Mouse (Mus musculus) megakaryocyte, adult 5-6 weeks (primary cell): ENCODE results near the gene Ppil4. TPM values are rescaled to one million over a fixed set of nuclear protein-coding genes. Genes with fewer than 3 reads are reported as not detected.
A peak's percentile ranks its signal among the peaks of the same experiment; 100 is the strongest.

ENCODE experiments used
- ATAC-seq: 2 replicates; pipeline ENCODE4 v1.8.0; 2016; ENCODE audit warnings: mild to moderate bottlenecking, inconsistent platforms; ENCODE audit not compliant: poor library complexity, severe bottlenecking
- total RNA-seq, 2 experiments: library from RNA; stranded (forward) in 1 of 2; stranded (reverse) in 1 of 2; fragments of 153-499, 151-499 nt in 1 of 2; fragments of 221-1000, 200-1000 nt in 1 of 2; gene quantifications; 2 replicates each; pipeline versions ENCODE4 v1.2.3 to v1.2.4; 2015 to 2017

The Ppil4 gene
- total RNA-seq, 2 experiments from 2014 or later: 36.4 to 73.5 TPM

DNA sequence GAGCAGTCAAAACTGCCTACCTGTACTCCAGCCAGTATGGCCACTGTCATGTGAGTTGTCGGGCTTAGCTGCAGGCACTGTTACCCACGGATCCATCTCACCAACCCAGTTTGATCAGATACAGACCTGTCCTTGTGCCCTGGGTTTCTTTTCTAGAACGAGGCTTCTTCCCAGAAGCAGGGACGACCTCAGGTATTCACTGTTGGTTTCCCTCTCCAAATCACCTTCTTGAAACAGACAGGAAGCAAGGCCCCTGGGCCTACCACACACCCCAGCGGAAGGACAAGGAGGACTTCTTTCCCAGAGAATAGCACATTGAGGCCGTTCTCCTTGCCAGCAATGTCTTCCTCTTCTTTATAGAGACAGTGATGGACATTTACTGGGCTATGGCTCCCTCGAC, 67.8 kb downstream of the Ppil4 start:
- ATAC-seq: no peak

DNA sequence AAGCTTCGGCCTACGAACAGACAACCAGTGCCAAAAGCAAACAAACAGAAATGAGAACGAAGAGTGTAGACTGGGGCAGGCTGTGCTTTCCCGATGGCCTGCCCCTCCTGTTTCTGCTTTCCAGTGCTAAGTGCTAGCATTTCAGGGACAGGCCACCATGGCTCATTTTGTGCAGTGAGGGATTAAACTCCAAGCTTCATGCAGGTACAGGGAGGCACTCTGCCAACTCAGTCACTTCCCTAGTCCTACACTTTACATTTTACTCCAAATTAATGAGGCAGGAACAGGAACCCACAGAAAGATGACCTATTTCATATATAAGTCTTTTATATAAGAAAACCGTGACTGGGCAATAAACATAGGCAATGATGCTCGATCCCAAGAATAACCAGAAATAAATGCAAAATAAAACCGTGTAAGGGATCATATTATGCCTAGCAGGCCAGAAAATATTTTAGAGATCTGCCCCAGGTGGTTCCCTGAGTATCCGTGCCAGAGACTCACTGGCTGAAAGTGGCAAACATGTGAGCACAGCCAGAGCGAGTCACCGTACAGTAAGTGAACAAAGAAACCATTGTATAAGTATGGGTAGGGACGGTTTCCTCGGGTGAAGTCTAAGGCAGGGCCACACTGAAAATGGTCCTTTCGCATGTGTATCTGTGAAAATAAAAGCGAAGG, 68.7 kb downstream of the Ppil4 start:
- ATAC-seq: no peak

DNA sequence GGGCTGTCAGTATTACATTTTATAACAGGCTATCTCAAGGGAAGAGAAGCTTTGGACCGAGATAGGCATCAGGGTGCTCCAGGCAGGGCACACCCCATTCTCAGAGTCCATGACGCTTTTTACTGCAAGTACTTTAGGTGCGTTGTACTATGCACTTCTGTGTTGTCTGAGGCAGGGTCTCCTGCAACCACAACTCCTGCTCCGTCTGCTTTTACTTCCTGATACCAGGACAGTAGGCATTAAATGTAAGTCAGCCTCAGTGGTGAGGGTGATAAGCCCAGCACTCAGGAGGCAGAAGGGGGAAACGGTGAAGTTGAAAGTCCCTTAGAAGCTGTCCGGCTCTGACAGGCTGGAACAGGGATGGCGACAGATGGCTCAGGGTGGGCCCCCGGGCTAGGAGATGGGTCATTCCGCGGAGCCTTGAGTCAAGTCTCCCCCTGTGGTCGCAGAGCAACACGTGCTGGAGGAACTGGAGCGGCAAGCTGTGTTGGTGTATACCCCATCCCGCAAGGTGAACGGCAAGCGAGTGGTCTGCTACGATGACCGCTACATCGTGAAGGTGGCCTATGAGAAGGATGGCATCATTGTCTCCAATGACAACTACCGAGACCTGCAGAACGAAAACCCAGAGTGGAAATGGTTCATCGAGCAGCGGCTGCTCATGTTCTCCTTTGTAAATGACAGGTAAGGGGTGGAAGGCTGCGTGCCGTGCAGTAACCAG, 69.4 kb downstream of the Ppil4 start:
- no peak for ATAC-seq

DNA sequence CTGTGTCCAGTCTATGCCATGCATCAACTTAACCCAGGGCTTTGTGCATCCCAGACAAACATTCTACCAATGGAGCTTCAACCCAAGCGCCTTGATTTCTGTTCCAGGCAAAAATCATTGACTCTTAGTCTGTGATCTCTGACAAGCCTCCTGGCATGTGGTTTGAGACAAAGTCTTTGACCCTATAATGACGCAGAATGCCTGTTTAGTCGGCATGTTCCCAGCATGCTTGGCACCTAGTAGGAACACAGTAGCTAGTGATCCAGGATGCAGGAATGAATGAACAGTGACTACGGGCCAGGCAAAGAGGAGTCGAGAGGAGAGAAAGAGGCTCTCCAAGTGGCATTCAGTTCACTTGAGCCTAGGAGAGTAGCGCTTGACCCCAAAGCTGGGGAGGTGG, 70.7 kb downstream of the Ppil4 start:
- ATAC-seq: no peak

DNA sequence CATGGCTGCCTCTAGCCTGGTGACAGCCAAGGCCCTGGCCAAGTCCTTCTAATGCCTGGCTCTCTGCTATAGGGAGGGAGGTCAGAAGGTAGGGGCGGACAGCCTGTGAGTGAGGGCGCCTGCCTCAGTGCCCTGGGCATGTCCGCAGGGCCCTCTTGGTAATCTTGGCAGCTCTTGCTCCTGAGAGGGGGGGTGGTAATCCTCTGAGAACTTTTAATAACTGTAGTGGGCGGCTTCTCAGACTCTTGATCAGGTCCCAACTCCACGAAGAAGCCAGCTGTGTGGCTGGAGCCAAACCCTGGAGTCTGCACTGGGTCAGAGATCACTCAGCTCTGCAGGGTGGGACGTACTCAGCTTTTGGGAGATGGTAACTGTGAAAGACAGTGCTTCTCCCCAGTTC, 71.5 kb downstream of the Ppil4 start:
- ATAC-seq: no peak

DNA sequence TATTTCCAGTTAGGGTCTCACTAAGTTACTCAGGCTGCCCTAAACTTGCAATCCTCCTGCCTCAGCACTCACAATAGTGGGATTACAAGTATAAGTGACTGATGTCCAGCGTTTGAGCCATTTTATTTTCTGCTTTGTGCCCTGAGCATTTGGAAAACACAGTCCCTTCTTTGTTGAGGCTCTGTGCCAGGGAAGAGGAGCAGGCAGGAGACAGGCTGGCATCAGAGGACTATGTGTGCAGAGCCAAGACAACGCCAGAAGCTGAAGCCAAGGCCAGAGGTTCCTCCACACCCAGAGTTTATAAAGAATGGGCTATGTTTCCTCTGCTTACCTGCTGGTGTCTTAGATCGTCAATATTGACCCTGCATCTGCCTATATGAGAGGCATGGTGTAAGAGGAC, 72.1 kb downstream of the Ppil4 start:
- no peak for ATAC-seq

DNA sequence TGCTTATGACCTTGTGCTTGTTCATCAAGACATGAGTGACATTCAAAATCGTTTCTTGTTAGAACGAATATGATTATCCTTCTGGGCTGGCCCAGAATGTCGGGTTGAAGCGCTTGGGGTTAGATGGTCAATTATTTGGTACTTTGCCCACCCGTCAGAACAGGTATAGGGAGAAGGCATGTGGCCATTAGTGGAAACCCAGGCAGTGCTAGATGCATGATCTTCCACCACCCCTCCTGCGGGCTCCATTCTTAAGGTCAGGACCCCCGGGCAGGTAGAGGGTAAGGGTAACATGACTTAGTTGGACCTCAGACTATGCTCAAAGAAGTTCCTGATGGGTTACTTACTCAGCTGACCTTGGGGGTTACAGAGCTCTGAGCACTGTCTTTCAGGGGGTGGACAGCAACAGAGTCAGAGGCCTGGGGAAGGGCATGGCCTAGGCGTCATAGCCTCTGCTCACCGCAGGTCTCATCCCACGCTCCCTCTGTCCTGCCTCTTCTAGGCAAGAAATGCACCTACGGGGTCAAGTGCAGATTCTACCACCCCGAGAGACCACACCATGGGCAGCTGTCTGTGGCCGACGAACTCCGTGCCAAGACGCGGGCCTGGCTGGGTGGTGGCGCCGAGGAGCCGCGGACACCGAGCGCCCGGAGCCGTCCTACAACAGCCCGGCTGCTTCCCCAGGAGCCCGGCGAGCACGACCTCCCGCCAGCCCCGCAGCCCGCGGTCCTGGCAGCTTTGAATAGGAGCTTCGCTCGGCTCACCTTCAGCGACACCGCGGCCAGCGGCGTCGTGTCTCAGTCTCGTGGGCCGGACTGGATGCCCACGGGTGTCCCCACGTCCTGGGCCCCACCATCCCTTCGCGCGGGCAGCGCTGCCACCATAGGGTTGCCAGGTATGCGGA, 74.3 kb downstream of the Ppil4 start:
- ATAC-seq: no peak

DNA sequence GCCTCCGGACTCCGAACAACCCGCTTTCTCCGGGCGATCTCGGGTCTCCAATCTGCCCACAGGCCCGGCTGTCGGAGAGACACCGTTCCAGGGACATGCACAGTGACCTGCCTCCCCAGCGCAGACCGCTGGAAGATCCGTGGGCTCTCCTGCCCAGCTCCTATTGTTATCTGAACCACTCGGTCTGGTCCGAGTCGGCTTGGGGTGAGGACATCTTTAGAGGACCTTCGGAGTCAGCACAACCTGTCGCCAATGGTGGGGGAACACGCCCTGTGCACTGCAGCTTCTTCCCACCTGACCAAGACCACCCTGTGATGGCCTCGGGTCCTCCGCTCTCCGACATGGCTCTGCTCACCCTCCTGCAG, 75.0 kb downstream of the Ppil4 start:
- ATAC-seq: no peak

DNA sequence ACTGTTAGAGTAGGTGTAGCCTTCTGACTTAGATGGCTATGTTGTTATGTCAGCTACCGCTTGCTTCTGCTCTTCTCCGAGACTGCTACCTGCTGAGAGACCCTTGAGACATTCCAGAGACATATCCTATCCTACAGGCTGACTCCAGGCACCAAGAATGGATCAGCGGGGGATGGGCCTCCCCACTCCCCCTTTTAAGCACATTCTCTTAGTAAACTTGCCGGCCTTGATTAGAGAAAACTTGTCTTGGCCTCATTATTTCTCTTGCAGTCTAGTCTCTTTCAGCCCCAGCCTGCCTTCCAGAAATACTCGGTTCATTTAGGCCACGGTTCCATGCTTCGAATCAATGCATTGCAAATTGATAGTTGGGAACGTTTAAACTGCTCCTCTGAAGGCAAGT, 77.1 kb downstream of the Ppil4 start:
- no peak for ATAC-seq

DNA sequence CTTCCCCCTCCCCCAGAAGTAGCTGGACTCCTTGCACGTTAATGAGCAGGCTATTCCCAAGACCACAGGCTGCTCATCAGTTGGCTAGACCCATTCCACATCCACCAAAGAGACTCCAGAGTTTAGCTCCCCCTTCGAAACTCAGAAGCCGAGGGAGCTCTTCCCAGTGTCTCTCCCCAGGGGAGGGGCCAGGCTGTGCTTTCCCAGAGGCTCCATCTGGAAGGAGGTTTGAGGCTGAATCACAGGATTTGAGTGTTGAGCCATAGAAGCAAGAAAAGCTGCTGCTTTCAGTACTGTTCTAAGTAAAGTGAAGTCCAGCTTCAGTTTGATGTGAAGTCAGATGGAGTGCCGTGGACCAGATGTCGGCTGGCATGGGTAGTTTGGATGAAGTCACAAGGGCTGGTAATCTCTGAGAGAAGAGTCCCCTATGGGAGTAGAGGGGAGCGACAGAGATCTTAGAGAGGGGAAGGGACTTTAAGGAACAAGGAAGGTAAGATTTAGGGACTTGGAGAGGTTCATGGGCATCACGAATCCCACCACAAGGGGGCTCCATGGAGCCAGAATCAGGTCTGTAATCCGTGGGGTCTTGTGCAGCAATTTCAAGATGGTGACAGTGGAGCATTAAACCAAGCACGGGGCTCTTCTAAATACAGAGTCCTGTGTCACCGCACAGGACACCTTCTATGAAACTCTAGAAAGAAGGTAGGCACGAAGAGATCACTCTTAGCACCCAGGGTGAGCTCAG, 78.1 kb downstream of the Ppil4 start:
- ATAC-seq: 0 out of 2 replicates have a peak, but pooled peaks have one; percentile 30

DNA sequence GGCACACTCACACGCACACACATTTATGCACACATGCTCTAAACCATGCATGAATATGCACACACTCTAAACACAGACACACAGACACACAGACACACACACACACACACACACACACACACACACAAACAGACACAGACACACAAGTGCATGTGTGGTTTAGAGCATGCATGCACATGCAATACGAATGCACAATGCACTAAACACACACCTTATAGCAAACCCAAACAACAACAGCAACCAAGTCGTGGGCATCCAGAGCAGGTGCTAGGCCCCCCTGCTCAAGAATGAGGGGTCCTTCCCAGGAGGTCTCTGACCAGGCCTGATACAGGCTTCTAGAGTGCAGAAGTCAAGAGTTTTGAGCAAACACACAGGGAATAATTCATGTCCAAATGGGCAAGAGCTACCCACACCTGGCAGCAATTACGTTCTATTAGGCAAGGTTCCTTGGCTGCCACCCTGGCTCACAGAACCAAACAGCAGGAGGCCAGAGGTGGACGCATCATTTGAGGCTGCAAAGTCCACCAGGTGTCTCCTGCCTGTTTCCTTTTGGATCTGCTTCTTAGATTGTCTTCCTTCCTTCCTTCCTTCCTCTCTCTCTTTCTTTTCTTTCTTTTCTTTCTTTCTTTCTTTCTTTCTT, 78.8 kb downstream of the Ppil4 start:
- ATAC-seq: no peak

Other genes with a start within 250 kb of the Ppil4 start
- 0.13 and 0.27 TPM in 2 replicates for gene Lrp11, start 203.1 kb upstream of the Ppil4 start, total RNA-seq (2015)
- 0.26 and 2.2 TPM in 2 replicates for gene Lrp11, start 203.1 kb upstream of the Ppil4 start, total RNA-seq (2017)
- gene Nup43, start 125.4 kb upstream of the Ppil4 start, total RNA-seq (2015): 12.3 and 20.3 TPM in 2 replicates
- gene Nup43, start 125.4 kb upstream of the Ppil4 start, total RNA-seq (2017): 9.9 and 10.1 TPM in 2 replicates
- gene Pcmt1, start 111.8 kb upstream of the Ppil4 start, total RNA-seq (2015): 73.3 and 73.6 TPM in 2 replicates
- 49.9 and 66.4 TPM in 2 replicates for gene Pcmt1, start 111.8 kb upstream of the Ppil4 start, total RNA-seq (2017)
- 20.1 and 20.2 TPM in 2 replicates for gene Lats1, start 111.7 kb upstream of the Ppil4 start, total RNA-seq (2015)
- gene Lats1, start 111.7 kb upstream of the Ppil4 start, total RNA-seq (2017): 12.6 and 16.4 TPM in 2 replicates
- gene Katna1, start 66.9 kb upstream of the Ppil4 start, total RNA-seq (2015): 68.2 and 90.5 TPM in 2 replicates
- gene Katna1, start 66.9 kb upstream of the Ppil4 start, total RNA-seq (2017): 48.8 and 59.5 TPM in 2 replicates
- gene Ginm1, start 67 bp upstream of the Ppil4 start, total RNA-seq (2015): 47.8 and 54.0 TPM in 2 replicates
- 58.8 and 74.6 TPM in 2 replicates for gene Ginm1, start 67 bp upstream of the Ppil4 start, total RNA-seq (2017)
- gene Zc3h12d, start 39.6 kb downstream of the Ppil4 start, total RNA-seq (2015): 5.3 and 7.3 TPM in 2 replicates
- gene Zc3h12d, start 39.6 kb downstream of the Ppil4 start, total RNA-seq (2017): 9.3 and 11.3 TPM in 2 replicates
- 290 and 301 TPM in 2 replicates for gene Tab2, start 163.3 kb downstream of the Ppil4 start, total RNA-seq (2015)
- 105 and 120 TPM in 2 replicates for gene Tab2, start 163.3 kb downstream of the Ppil4 start, total RNA-seq (2017)